Mouse (Mus musculus) heart, embryonic 15.5 days (tissue): ENCODE measurements around the gene AC134908.4. TPM values are rescaled to one million over a fixed set of nuclear protein-coding genes. Genes with fewer than 3 reads are reported as not detected.

ENCODE experiments used
- ATAC-seq: fragments of 200-750 bp; cut with Nextera tagmentation; replicated peaks from 2 replicates; pipeline ENCODE4 v1.8.0; 2017; ENCODE audit warnings: low read depth, moderate TSS enrichment; ENCODE audit not compliant: insufficient number of reproducible peaks, insufficient read depth, low FRiP score
- H3K27ac ChIP-seq: fragments of 300-500 bp; sonication (generic); 2 replicates; pipeline ENCODE4 v1.5.1; 2015; ENCODE audit warnings: mild to moderate bottlenecking, inconsistent platforms
- H3K27me3 ChIP-seq: fragments of 300-500 bp; sonication (generic); 2 replicates; pipeline ENCODE4 v1.6.1; 2015; ENCODE audit warnings: inconsistent platforms
- H3K36me3 ChIP-seq: fragments of 300-500 bp; sonication (generic); 2 replicates; pipeline ENCODE4 v1.6.1; 2015; ENCODE audit warnings: mild to moderate bottlenecking, inconsistent platforms
- H3K4me1 ChIP-seq: fragments of 300-500 bp; sonication (generic); replicated peaks from 2 replicates; pipeline ENCODE4 v1.6.1; 2015; ENCODE audit warnings: inconsistent platforms
- H3K4me2 ChIP-seq: fragments of 300-500 bp; sonication (generic); 2 replicates; pipeline ENCODE4 v1.6.1; 2015; ENCODE audit warnings: inconsistent platforms, mild to moderate bottlenecking, moderate library complexity
- H3K4me3 ChIP-seq: fragments of 300-500 bp; sonication (generic); 2 replicates; pipeline ENCODE4 v1.5.1; 2015; ENCODE audit warnings: mild to moderate bottlenecking, inconsistent platforms
- H3K9ac ChIP-seq: fragments of 300-500 bp; sonication (generic); 2 replicates; pipeline ENCODE4 v1.6.1; 2015; ENCODE audit warnings: mild to moderate bottlenecking, inconsistent platforms
- H3K9me3 ChIP-seq: fragments of 300-500 bp; sonication (generic); replicated peaks from 2 replicates; pipeline ENCODE4 v1.6.1; 2016; ENCODE audit warnings: inconsistent platforms
- WGBS: fragments of 180-500 bp; shearing (Covaris S2); methylation state at CpG from one replicate; pipeline ENCODE4 v1.1.7; 2015; ENCODE audit warnings: mixed read lengths; 5-methylcytosine and 5-hydroxymethylcytosine counted together
- polyA plus RNA-seq: library from polyadenylated mRNA; unstranded; fragments of >200 nt; fragmentation: Nextera tagmentation; extraction: Ambion mirVana; gene quantifications from 2 replicates; pipeline ENCODE4 v1.2.1, GENCODE M21; 2015

AC134908.4 gene
- polyA plus RNA-seq, 1 experiment from 2014 or later, result 0.50 TPM

GRCm38 (mm10) chr17:25830200-25830753 is 34.8 kb upstream of the AC134908.4 start:
- Histone ChIP-seq H3K36me3 (peaks cover 22% of the 10 kb centered on the region), H3K4me1 (peaks cover 55% of the 10 kb centered on the region), H3K27me3 (no peaks in the 10 kb centered on the region), H3K27ac (no peak overlapping the region), H3K4me3 (peak overlapping the region; percentile 72), H3K9me3 (no peaks in the 10 kb centered on the region), H3K4me2 (peak overlapping the region; percentile 84; the same call in 1 of the 2 replicates), H3K9ac (no peak overlapping the region)
- ATAC-seq, result no peak
- WGBS, result 79% methylated on average over 4 of the region's 4 CpGs

GRCm38 (mm10) chr17:25829558-25830017 is 34.1 kb upstream of the AC134908.4 start:
- Histone ChIP-seq H3K9me3 (no peaks in the 10 kb centered on the region), H3K9ac (peak overlapping the region; percentile 82), H3K4me2 (peak overlapping the region; percentile 84), H3K4me1 (peaks cover 55% of the 10 kb centered on the region), H3K4me3 (peak overlapping the region; percentile 72), H3K36me3 (peaks cover 18% of the 10 kb centered on the region), H3K27ac (peak overlapping the region; percentile 90), H3K27me3 (no peaks in the 10 kb centered on the region)
- ATAC-seq, result no peak
- WGBS, result 39% methylated on average over 8 of the region's 8 CpGs

GRCm38 (mm10) chr17:25828712-25829557 is 33.5 kb upstream of the AC134908.4 start, which contains the start of gene Jmjd8:
Gene Jmjd8 (plus strand): TSS chr17:25828867.
- Histone ChIP-seq H3K9me3 (no peaks in the 10 kb centered on the region), H3K9ac (peak within 1 kb of the TSS; percentile 82), H3K36me3 (peaks cover 18% of the 10 kb centered on the region), H3K27me3 (no peaks in the 10 kb centered on the region), H3K4me1 (peaks cover 55% of the 10 kb centered on the region), H3K4me3 (peak within 1 kb of the TSS; percentile 72), H3K27ac (peak within 1 kb of the TSS; percentile 90), H3K4me2 (peak within 1 kb of the TSS; percentile 84)
- under 1% methylated on average over 32 of the region's 32 CpGs for WGBS
- ATAC-seq, result no peak

- 81% methylated on average over 8 of the region's 8 CpGs for WGBS
- peak overlapping the region; percentile 84 for H3K4me2 ChIP-seq
- ATAC-seq, result no peak
- H3K36me3 ChIP-seq, result peaks cover 18% of the 10 kb centered on the region
- peak overlapping the region; percentile 82; the same call in 1 of the 2 replicates for H3K9ac ChIP-seq
- peak overlapping the region; percentile 72 for H3K4me3 ChIP-seq
- H3K4me1 ChIP-seq, result peaks cover 56% of the 10 kb centered on the region
- no peaks in the 10 kb centered on the region for H3K27me3 ChIP-seq
- H3K9me3 ChIP-seq, result no peaks in the 10 kb centered on the region
- H3K27ac ChIP-seq, result peak overlapping the region; percentile 90
Observed at GRCm38 (mm10) chr17:25828223-25828594, 32.8 kb upstream of the AC134908.4 start.

- Histone ChIP-seq H3K4me3 (no peak overlapping the region), H3K4me2 (no peak overlapping the region)
Observed at GRCm38 (mm10) chr17:25827546-25828222, 32.2 kb upstream of the AC134908.4 start.

GRCm38 (mm10) chr17:25827011-25827410 is 31.6 kb upstream of the AC134908.4 start:
- 91% methylated on average over 13 of the region's 13 CpGs for WGBS
- Histone ChIP-seq H3K36me3 (peaks cover 18% of the 10 kb centered on the region), H3K27me3 (peaks cover 7% of the 10 kb centered on the region), H3K9ac (no peak overlapping the region), H3K4me1 (peaks cover 54% of the 10 kb centered on the region), H3K27ac (no peak overlapping the region), H3K9me3 (no peaks in the 10 kb centered on the region), H3K4me2 (no peak overlapping the region), H3K4me3 (no peak overlapping the region)
- ATAC-seq, result no peak

More at GRCm38 (mm10) chr17:25827546-25828222, 32.2 kb upstream of the AC134908.4 start:
- no peak for ATAC-seq
- H3K9ac ChIP-seq, result no peak overlapping the region
- peaks cover 56% of the 10 kb centered on the region for H3K4me1 ChIP-seq
- no peaks in the 10 kb centered on the region for H3K27me3 ChIP-seq
- no peaks in the 10 kb centered on the region for H3K9me3 ChIP-seq
- H3K36me3 ChIP-seq, result peaks cover 18% of the 10 kb centered on the region
- H3K27ac ChIP-seq, result no peak overlapping the region
- 89% methylated on average over 22 of the region's 22 CpGs for WGBS

- WGBS, result 94% methylated on average over 27 of the region's 27 CpGs
- Histone ChIP-seq H3K36me3 (peaks cover 14% of the 10 kb centered on the region), H3K9me3 (no peaks in the 10 kb centered on the region), H3K4me3 (no peak overlapping the region), H3K27ac (no peak overlapping the region), H3K27me3 (peaks cover 15% of the 10 kb centered on the region), H3K4me2 (no peak overlapping the region), H3K9ac (no peak overlapping the region), H3K4me1 (peaks cover 44% of the 10 kb centered on the region)
- no peak for ATAC-seq
Observed at GRCm38 (mm10) chr17:25825984-25826570, 30.6 kb upstream of the AC134908.4 start.

- Histone ChIP-seq H3K4me3 (no peak overlapping the region), H3K9me3 (no peaks in the 10 kb centered on the region), H3K36me3 (peaks cover 6% of the 10 kb centered on the region; the same call in 1 of the 2 replicates), H3K27me3 (peaks cover 23% of the 10 kb centered on the region), H3K9ac (no peak overlapping the region), H3K4me2 (peak overlapping the region; percentile 87; the same call in 1 of the 2 replicates), H3K4me1 (peaks cover 38% of the 10 kb centered on the region), H3K27ac (no peak overlapping the region)
- ATAC-seq, result no peak
- 84% methylated on average over 6 of the region's 6 CpGs for WGBS
Observed at GRCm38 (mm10) chr17:25825311-25825710, 29.9 kb upstream of the AC134908.4 start.

- no peak for ATAC-seq
- Histone ChIP-seq H3K9ac (peak overlapping the region; percentile 63; the same call in 1 of the 2 replicates), H3K27me3 (peaks cover 30% of the 10 kb centered on the region), H3K4me1 (peaks cover 33% of the 10 kb centered on the region), H3K4me3 (peak overlapping the region; percentile 61), H3K36me3 (peaks cover 5% of the 10 kb centered on the region; the same call in 1 of the 2 replicates), H3K9me3 (no peaks in the 10 kb centered on the region), H3K27ac (no peak overlapping the region), H3K4me2 (peak overlapping the region; percentile 87)
- WGBS, result 69% methylated on average over 17 of the region's 17 CpGs
Observed at GRCm38 (mm10) chr17:25824362-25825142, 29.1 kb upstream of the AC134908.4 start.

GRCm38 (mm10) chr17:25823452-25823851 is 28.0 kb upstream of the AC134908.4 start, which contains the start of gene Wdr24:
Gene Wdr24 (plus strand): TSS chr17:25823627.
- Histone ChIP-seq H3K9me3 (no peaks in the 10 kb centered on the region), H3K4me3 (peak within 1 kb of the TSS; percentile 61), H3K27me3 (peaks cover 41% of the 10 kb centered on the region), H3K4me2 (peak within 1 kb of the TSS; percentile 87), H3K4me1 (peaks cover 24% of the 10 kb centered on the region), H3K27ac (peak within 1 kb of the TSS; percentile 8; the same call in 1 of the 2 replicates), H3K36me3 (peaks cover 5% of the 10 kb centered on the region; the same call in 1 of the 2 replicates), H3K9ac (peak within 1 kb of the TSS; percentile 63)
- WGBS, result under 1% methylated on average over 18 of the region's 18 CpGs
- ATAC-seq, result peak; percentile 58; the same call in 1 of the 2 replicates
